7 mouse cellular contexts compared by ENCODE assay signal in genomic region chr3:28814361-28814760, GRCm38 (mm10). TPM values are rescaled to one million over a fixed set of nuclear protein-coding genes. Genes with fewer than 3 reads are reported as not detected.
A peak's percentile ranks its signal among the peaks of the same experiment; 100 is the strongest.
DNase-seq lines count a peak whose midpoint lies in the region; ATAC-seq and TF ChIP-seq lines count a peak whose summit lies in the region.

No protein-coding gene starts in this region.

- peaks cover 9% of the 10 kb centered on the region for H3K4me1 ChIP-seq in G1E (ENCODE audit: insufficient read depth, low read depth, low read length)

- peak; percentile 34; the same call in 1 of the 2 replicates for ATAC-seq in G1E (ENCODE audit: extremely low read depth, insufficient number of reproducible peaks, low FRiP score, poor library complexity, severe bottlenecking)

- H3K27me3 ChIP-seq in G1E (ENCODE audit: insufficient read depth, low read length): peaks cover 2% of the 10 kb centered on the region; the same call in 1 of the 2 replicates

- TF ChIP-seq POLR2A in brain, embryonic 14.5 days (IDR thresholded peaks at IDR 0.05; ENCODE audit: borderline replicate concordance, extremely low read depth, insufficient read depth, insufficient read length, poor library complexity, severe bottlenecking): no peak

- peaks cover 10% of the 10 kb centered on the region for H3K36me3 ChIP-seq in G1E (replicated peaks)

- TF ChIP-seq CTCF in layer of hippocampus, adult 2 months (conservative IDR thresholded peaks at IDR 0.05): peak; percentile 90
- peak; percentile 71 for TF ChIP-seq CTCF in G1E (IDR thresholded peaks at IDR 0.05; ENCODE audit: low read depth, low read length)
- TF ChIP-seq CTCF in brain, embryonic 14.5 days (IDR thresholded peaks at IDR 0.05; ENCODE audit: borderline replicate concordance, extremely low read depth, insufficient read depth, insufficient read length): peak; percentile 18; the same call in 1 of the 2 replicates

- H3K4me3 ChIP-seq in layer of hippocampus, adult 2 months: no peak overlapping the region
- H3K4me3 ChIP-seq in G1E (ENCODE audit: low read depth, low read length): no peak overlapping the region

- no peaks in the 10 kb centered on the region for H3K9me3 ChIP-seq in G1E (replicated peaks)

- no peak overlapping the region for H3K27ac ChIP-seq in layer of hippocampus, adult 2 months

- peak; percentile 27 to 57 for DNase-seq in layer of hippocampus, adult 2 months (ENCODE audit: low spot score in 2 of 2)
- DNase-seq in layer of hippocampus, postnatal 25 days (ENCODE audit: extremely low spot score in 1 of 2, low spot score in 1 of 2): no peak
- DNase-seq in G1E (ENCODE audit: low spot score): peak; percentile 27
- peak; percentile 84 for DNase-seq in brain, embryonic 14.5 days (ENCODE audit: low read depth)
- peak; percentile 88 for DNase-seq in induced T-regulatory cell, adult 2 months (ENCODE audit: low read depth)
- peak; percentile 80 for DNase-seq in retina, postnatal 1 day
- DNase-seq in right cerebral cortex, postnatal 36 days (ENCODE audit: low spot score in 2 of 2): no peak

RNA-seq across cellular contexts. Expression of gene Rpl22l1, which starts 9.1 kb away (rescaled TPM):
- total RNA-seq in layer of hippocampus, adult 2 months (2021): 100 to 1,000 TPM; 200 to 208 TPM
- 100 to 1,000 TPM; 175 to 209 TPM for total RNA-seq in layer of hippocampus, postnatal 25 days (2021)
- total RNA-seq in G1E (2014; fragmentation: Nextera tagmentation) (114 and 119 TPM in 2 replicates), G1E (2017) (465 and 524 TPM in 2 replicates)
- polyA plus RNA-seq in G1E (2012): 16.7 and 20.6 TPM in 2 replicates
- polyA plus RNA-seq in brain, embryonic 14.5 days (2012; rRNA removed): 131 and 141 TPM in 2 replicates

RNA-seq across cellular contexts. Expression of gene Eif5a2, which starts 33.3 kb away (rescaled TPM):
- 10 to 100 TPM; 30.5 to 31.8 TPM for total RNA-seq in layer of hippocampus, adult 2 months (2021)
- 10 to 100 TPM; 26.7 to 27.3 TPM for total RNA-seq in layer of hippocampus, postnatal 25 days (2021)
- total RNA-seq in G1E (2014; fragmentation: Nextera tagmentation): 37.7 and 42.7 TPM in 2 replicates
- 50.2 and 56.1 TPM in 2 replicates for total RNA-seq in G1E (2017)
- polyA plus RNA-seq in G1E (2012): 2.2 and 2.4 TPM in 2 replicates
- 7.0 and 9.0 TPM in 2 replicates for polyA plus RNA-seq in brain, embryonic 14.5 days (2012; rRNA removed)

Comparison
In these comparisons a context has a peak if more than half of its experiments do, and no peak if none do; other contexts are left out.
1. DNase-seq: peak in layer of hippocampus, adult 2 months (2 of 2), G1E (single experiment), brain, embryonic 14.5 days (single experiment), induced T-regulatory cell, adult 2 months (single experiment) and retina, postnatal 1 day (single experiment); none in layer of hippocampus, postnatal 25 days (0 of 2) and right cerebral cortex, postnatal 36 days (0 of 2).
2. CTCF ChIP-seq: peak in every context shown above with its lines; median percentile 90 in layer of hippocampus, adult 2 months; 71 in G1E; 18 in brain, embryonic 14.5 days.